Mouse (Mus musculus): Measurements from ENCODE around the gene B4galnt2. TPM values are rescaled to one million over a fixed set of nuclear protein-coding genes. Genes with fewer than 3 reads are reported as not detected.

The B4galnt2 gene
- total and polyA plus RNA-seq, 3 experiments = 0.15 to 4.5 TPM; not detected in 1

DNA sequence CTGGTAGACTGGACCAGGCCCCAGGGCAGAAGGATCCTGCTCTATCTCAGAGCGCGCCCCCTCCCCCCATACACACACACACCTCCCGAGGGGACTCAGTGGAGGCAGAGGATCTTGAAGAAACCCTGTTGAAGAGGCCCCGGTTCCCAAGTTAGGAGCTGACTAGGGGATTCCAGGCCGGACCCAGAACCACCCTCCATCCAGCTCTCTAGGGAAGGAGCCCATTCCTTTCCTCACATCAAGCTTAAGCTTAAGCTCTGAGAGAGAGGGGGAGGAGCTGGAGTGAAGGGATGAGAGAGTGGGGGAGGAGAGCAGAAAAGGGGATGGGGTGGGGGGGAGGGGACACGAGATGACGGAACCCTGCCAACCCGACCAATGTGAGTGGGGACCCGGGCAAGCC is 43.6 kb upstream of the B4galnt2 start:
- Histone ChIP-seq H3K36me3 (ENCODE audit: control insufficient read depth in 1 of 2, insufficient read depth in 2 of 2, low read length in 2 of 2) (no peaks in the 10 kb centered on the region), H3K4me1 (ENCODE audit: control insufficient read depth in 1 of 2, insufficient read depth in 2 of 2, low read length in 2 of 2) (no peaks in the 10 kb centered on the region), H3K9ac (ENCODE audit: control insufficient read depth, low read depth, low read length, poor library complexity, severe bottlenecking) (no peak overlapping the region), H3K9me3 (replicated peaks; ENCODE audit: insufficient read depth, low read length) (no peaks in the 10 kb centered on the region), H3K27ac (ENCODE audit: control insufficient read depth, low read depth, low read length) (no peak overlapping the region), H3K79me2 (ENCODE audit: control insufficient read depth, insufficient read depth, low read length, poor library complexity) (no peaks in the 10 kb centered on the region), H3K4me3 (ENCODE audit: control insufficient read depth in 1 of 2, insufficient read depth in 1 of 2, low read depth in 2 of 2, low read length in 2 of 2) (no peak overlapping the region), H3K27me3 (ENCODE audit: control insufficient read depth in 1 of 2, insufficient read depth in 2 of 2, low read length in 2 of 2) (peaks cover 19 to 25% of the 10 kb centered on the region in 2 experiments)
- TF ChIP-seq CTCF (IDR thresholded peaks at IDR 0.05 in 2 of 3, conservative IDR thresholded peaks at IDR 0.05 in 1 of 3; ENCODE audit: control insufficient read depth in 1 of 3, insufficient read depth in 1 of 3, low read depth in 2 of 3, low read length in 3 of 3, poor library complexity in 1 of 3, severe bottlenecking in 1 of 3) (no peak), MAZ (IDR thresholded peaks at IDR 0.05; ENCODE audit: low read depth, low read length) (no peak), ZMIZ1 (IDR thresholded peaks at IDR 0.05; ENCODE audit: low read depth, low read length) (no peak), MAFK (IDR thresholded peaks at IDR 0.05; ENCODE audit: borderline replicate concordance, low read depth, low read length) (no peak), ELF1 (IDR thresholded peaks at IDR 0.05; ENCODE audit: low read depth, low read length) (no peak), SIN3A (IDR thresholded peaks at IDR 0.05; ENCODE audit: low read length) (no peak), ETS1 (IDR thresholded peaks at IDR 0.05; ENCODE audit: low read depth, low read length) (no peak), NRF1 (IDR thresholded peaks at IDR 0.05; ENCODE audit: insufficient read depth, low read depth, low read length, poor library complexity, severe bottlenecking) (no peak), TBP (IDR thresholded peaks at IDR 0.05; ENCODE audit: low read depth, low read length) (no peak), HCFC1 (IDR thresholded peaks at IDR 0.05; ENCODE audit: low read depth, low read length) (no peak), CHD2 (IDR thresholded peaks at IDR 0.05; ENCODE audit: low read length) (no peak), USF1 (IDR thresholded peaks at IDR 0.05; ENCODE audit: low read depth, low read length) (no peak), USF2 (IDR thresholded peaks at IDR 0.05; ENCODE audit: borderline replicate concordance in 1 of 2, insufficient read depth in 1 of 2, low read depth in 1 of 2, low read length in 2 of 2) (no peak), EP300 (IDR thresholded peaks at IDR 0.05; ENCODE audit: low read depth in 1 of 2, low read length in 2 of 2) (no peak), POLR2AphosphoS5 (IDR thresholded peaks at IDR 0.05; ENCODE audit: borderline replicate concordance, low read depth, low read length) (no peak), E2F4 (IDR thresholded peaks at IDR 0.05; ENCODE audit: borderline replicate concordance, low read depth, low read length) (no peak), GATA1 (IDR thresholded peaks at IDR 0.05; ENCODE audit: low read depth, low read length) (no peak), ZKSCAN1 (IDR thresholded peaks at IDR 0.05; ENCODE audit: low read depth, low read length) (no peak)
- DNase-seq (ENCODE audit: low read depth, low spot score) = no peak

DNA sequence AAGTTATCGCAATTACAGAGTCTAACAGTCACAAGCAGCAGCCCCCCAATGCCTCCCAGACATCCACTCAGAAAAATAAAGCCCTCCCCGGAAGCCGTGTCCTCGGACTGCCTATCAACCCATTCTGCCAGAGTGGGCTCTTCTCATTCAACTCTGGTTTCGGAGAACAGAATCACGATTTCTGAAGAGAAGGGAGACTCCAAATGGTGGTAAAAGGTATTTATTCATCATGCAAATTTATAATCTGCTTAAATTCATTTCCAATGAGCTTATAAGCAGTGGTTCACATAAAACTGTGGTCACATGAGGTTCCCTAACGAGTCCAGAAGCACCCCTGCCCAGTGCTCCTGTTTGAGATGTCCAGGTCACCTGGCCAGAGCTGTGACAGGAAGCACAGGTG is 42.7 kb upstream of the B4galnt2 start:
- no peak overlapping the region for H3K27ac ChIP-seq (ENCODE audit: control insufficient read depth, low read depth, low read length)
- no peaks in the 10 kb centered on the region for H3K36me3 ChIP-seq (ENCODE audit: control insufficient read depth in 1 of 2, insufficient read depth in 2 of 2, low read length in 2 of 2)
- no peaks in the 10 kb centered on the region for H3K4me1 ChIP-seq (ENCODE audit: control insufficient read depth in 1 of 2, insufficient read depth in 2 of 2, low read length in 2 of 2)
- no peak overlapping the region for H3K9ac ChIP-seq (ENCODE audit: control insufficient read depth, low read depth, low read length, poor library complexity, severe bottlenecking)
- no peaks in the 10 kb centered on the region for H3K79me2 ChIP-seq (ENCODE audit: control insufficient read depth, insufficient read depth, low read length, poor library complexity)
- H3K27me3 ChIP-seq (ENCODE audit: control insufficient read depth in 1 of 2, insufficient read depth in 2 of 2, low read length in 2 of 2) = peaks cover 17 to 23% of the 10 kb centered on the region in 2 experiments
- H3K4me3 ChIP-seq (ENCODE audit: control insufficient read depth in 1 of 2, insufficient read depth in 1 of 2, low read depth in 2 of 2, low read length in 2 of 2) = no peak overlapping the region
- no peak for DNase-seq (ENCODE audit: low read depth, low spot score)
- H3K9me3 ChIP-seq (replicated peaks; ENCODE audit: insufficient read depth, low read length) = no peaks in the 10 kb centered on the region
- peak in 1 of 3 experiments; percentile 4; a peak in 1 of 6 replicates for TF ChIP-seq CTCF (IDR thresholded peaks at IDR 0.05 in 2 of 3, conservative IDR thresholded peaks at IDR 0.05 in 1 of 3; ENCODE audit: control insufficient read depth in 1 of 3, insufficient read depth in 1 of 3, low read depth in 2 of 3, low read length in 3 of 3, poor library complexity in 1 of 3, severe bottlenecking in 1 of 3)
- TF ChIP-seq RAD21 (IDR thresholded peaks at IDR 0.05; ENCODE audit: low read depth, low read length) = peak; percentile 9
- TF ChIP-seq SMC3 (IDR thresholded peaks at IDR 0.05; ENCODE audit: low read depth, low read length) = 0 out of 2 replicates have a peak, but pooled peaks have one; percentile 6
- TF ChIP-seq MYC (IDR thresholded peaks at IDR 0.05; ENCODE audit: low read depth, low read length) = no peak
- no peak for TF ChIP-seq ELF1 (IDR thresholded peaks at IDR 0.05; ENCODE audit: low read depth, low read length)

All from MEL (cell line).